Mouse (Mus musculus) ZHBTc4 (cell line): ENCODE results near the gene Slc13a3.
A peak's percentile ranks its signal among the peaks of the same experiment; 100 is the strongest.

Experiments used
- DNase-seq: peaks from one replicate; pipeline ENCODE4 v3.0.0-alpha.2; 2011; ENCODE audit warnings: low read depth, low spot score

Gene Slc13a3

DNA sequence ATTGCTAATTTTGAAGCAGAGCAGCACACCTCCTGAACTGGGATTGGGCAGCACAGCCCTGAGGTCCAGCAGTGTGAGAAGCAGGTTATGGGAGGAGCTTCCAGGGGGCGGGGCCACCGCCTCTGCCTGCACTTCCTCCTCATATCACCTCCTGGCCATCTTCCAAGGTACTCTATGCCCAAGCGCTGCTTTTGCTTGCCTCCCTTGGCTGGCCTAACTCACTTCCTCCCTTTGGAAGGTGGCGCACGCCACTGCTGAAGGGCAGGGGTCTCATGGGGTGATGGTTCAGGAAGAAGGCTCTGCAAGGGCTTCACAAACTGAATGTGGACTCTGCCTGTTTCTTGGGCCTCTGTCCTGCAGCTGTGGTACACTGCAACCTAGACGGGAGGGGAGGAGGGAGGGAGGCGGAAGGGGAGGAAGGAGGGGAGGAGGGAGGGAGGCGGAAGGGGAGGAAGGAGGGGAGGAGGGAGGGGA is 105.9 kb downstream of the Slc13a3 start:
- peak; percentile 43 for DNase-seq

DNA sequence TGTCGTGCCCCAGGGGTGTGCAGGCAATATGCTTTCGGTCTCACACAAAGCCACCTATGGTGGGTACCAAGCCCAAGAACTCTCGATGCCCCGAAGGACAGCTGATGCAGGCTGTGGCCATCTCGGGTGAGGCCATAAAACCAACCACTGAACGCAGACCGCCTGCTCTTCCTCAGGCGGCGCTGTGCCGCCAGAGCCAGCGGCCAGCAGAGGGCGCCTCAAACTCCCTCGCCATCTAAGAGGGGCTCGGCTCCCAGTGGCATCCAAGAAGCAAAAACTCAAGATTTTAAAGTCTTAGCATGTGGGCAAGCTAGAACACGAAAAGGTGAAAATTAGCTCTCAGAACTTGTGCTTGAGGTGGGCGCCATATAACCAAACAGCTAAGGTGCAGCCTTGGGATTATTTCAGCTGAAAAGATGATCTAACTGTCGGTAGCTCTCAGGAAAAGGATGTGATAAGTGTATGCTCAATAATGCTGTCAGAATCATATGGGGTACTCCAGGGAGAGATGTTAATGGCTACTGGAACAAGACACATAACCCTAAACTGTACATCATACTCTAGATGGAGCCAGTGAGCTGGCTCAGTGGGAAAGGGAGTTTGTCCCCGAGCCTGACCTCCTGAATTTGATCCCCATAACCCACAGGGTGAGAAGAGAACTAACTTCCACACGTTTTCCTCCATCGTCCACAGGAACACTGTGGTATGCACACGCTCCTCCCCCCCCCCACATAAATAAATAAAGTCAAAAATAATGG is 108.5 kb downstream of the Slc13a3 start:
- DNase-seq: peak; percentile 83

DNA sequence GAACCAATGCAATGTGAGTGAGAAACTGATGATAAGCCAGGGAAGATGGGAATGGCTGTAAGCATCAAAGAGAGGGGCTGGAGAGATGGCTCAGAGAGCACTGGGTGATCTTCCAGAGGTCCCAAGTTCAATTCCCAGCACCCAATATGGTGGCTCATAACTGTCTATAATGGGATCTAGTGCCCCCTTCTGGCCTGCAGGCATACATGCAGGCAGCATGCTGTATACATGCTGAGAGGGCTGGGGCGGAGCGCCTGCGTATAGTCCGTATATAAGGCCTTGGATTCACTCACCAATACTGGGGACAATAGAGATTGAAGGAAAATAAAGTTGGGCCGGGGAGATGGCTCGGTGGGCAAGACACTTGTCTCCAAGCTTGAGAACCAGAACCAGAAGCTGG is 109.7 kb downstream of the Slc13a3 start:
- peak; percentile 55 for DNase-seq

DNA sequence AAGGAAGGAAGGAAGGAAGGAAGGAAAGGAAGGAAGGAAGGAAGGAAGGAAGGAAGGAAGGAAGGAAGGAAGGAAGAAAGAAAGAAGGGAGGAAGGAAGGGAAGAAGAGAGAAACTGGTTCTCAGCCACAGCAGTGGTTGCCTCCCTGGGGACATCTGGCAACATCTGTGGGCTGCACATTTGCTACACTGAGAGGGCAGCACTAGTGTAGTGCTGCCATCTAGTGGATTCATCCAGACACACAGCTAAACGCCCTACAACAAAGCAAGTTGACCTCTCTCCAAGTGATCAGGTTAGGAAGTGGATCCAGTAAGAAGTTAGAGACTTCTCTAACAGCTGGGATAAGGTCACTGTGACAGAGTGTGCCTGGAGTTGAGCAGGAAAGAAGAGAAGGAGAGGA is 112.2 kb downstream of the Slc13a3 start:
- DNase-seq: peak; percentile 87
